8 mouse cellular contexts compared by ENCODE assay signal in genomic region chr1:150535770-150536534, GRCm38 (mm10).
DNase-seq lines count a peak whose midpoint lies in the region; ATAC-seq and TF ChIP-seq lines count a peak whose summit lies in the region.

No protein-coding gene starts in this region.

- peak overlapping the region; percentile 84 for H3K27ac ChIP-seq in forebrain, embryonic 10.5 days
- H3K27ac ChIP-seq in hindbrain, embryonic 14.5 days: peak overlapping the region; percentile 15; the same call in 1 of the 2 replicates
- H3K27ac ChIP-seq in lung, postnatal 0 days (ENCODE audit: low read length): no peak overlapping the region

- H3K36me3 ChIP-seq in forebrain, embryonic 10.5 days (replicated peaks): no peaks in the 10 kb centered on the region
- H3K36me3 ChIP-seq in hindbrain, embryonic 14.5 days (replicated peaks; ENCODE audit: control insufficient read depth, insufficient read depth): no peaks in the 10 kb centered on the region
- H3K36me3 ChIP-seq in lung, postnatal 0 days (ENCODE audit: insufficient read depth, low read length): no peaks in the 10 kb centered on the region

- H3K4me1 ChIP-seq in forebrain, embryonic 10.5 days: peaks cover 20% of the 10 kb centered on the region
- no peaks in the 10 kb centered on the region; the same call in 1 of the 2 replicates for H3K4me1 ChIP-seq in hindbrain, embryonic 14.5 days (replicated peaks; ENCODE audit: control insufficient read depth, insufficient read depth, low read length)
- H3K4me1 ChIP-seq in lung, postnatal 0 days (ENCODE audit: insufficient read depth, low read depth, low read length): no peaks in the 10 kb centered on the region; the same call in 1 of the 2 replicates

- H3K9ac ChIP-seq in hindbrain, embryonic 14.5 days: no peak overlapping the region
- H3K9ac ChIP-seq in lung, postnatal 0 days (replicated peaks; ENCODE audit: low read depth): no peak overlapping the region

- H3K27me3 ChIP-seq in forebrain, embryonic 10.5 days (ENCODE audit: poor library complexity, severe bottlenecking): no peaks in the 10 kb centered on the region
- H3K27me3 ChIP-seq in hindbrain, embryonic 14.5 days (ENCODE audit: control insufficient read depth, insufficient read depth, low read length): peaks cover 3% of the 10 kb centered on the region; the same call in 1 of the 2 replicates
- H3K27me3 ChIP-seq in lung, postnatal 0 days (replicated peaks; ENCODE audit: insufficient read depth, low read length): no peaks in the 10 kb centered on the region

- H3K9me3 ChIP-seq in forebrain, embryonic 10.5 days: 0 out of 2 replicates have a peak, but pooled peaks cover 3% of the 10 kb centered on the region
- no peaks in the 10 kb centered on the region for H3K9me3 ChIP-seq in hindbrain, embryonic 14.5 days (ENCODE audit: control insufficient read depth, low read length)
- H3K9me3 ChIP-seq in lung, postnatal 0 days (ENCODE audit: low read length): no peaks in the 10 kb centered on the region

- H3K4me3 ChIP-seq in forebrain, embryonic 10.5 days: no peak overlapping the region
- H3K4me3 ChIP-seq in hindbrain, embryonic 14.5 days (replicated peaks; ENCODE audit: low read length): no peak overlapping the region
- H3K4me3 ChIP-seq in lung, postnatal 0 days (ENCODE audit: low read depth, low read length): no peak overlapping the region

- ATAC-seq in hindbrain, embryonic 14.5 days (ENCODE audit: low FRiP score): peak; percentile 62; the same call in 1 of the 2 replicates
- ATAC-seq in lung, postnatal 0 days: peak; percentile 66

- peak overlapping the region; percentile 33 for H3K4me2 ChIP-seq in hindbrain, embryonic 14.5 days (replicated peaks)
- H3K4me2 ChIP-seq in lung, postnatal 0 days (replicated peaks; ENCODE audit: low read depth, low read length): peak overlapping the region; percentile 32

- TF ChIP-seq CTCF in lung, postnatal 0 days (IDR thresholded peaks at IDR 0.05): no peak

- no peak for TF ChIP-seq EP300 in lung, postnatal 0 days (IDR thresholded peaks at IDR 0.05)

- WGBS in forebrain, embryonic 10.5 days: 41% methylated on average over 16 of the region's 16 CpGs
- 22% methylated on average over 16 of the region's 16 CpGs for WGBS in hindbrain, embryonic 14.5 days
- WGBS in lung, postnatal 0 days: 24% methylated on average over 15 of the region's 16 CpGs

- peak; percentile 58 for DNase-seq in embryo, embryonic 9.5 days (ENCODE audit: extremely low spot score)
- DNase-seq in forebrain, embryonic 10.5 days (ENCODE audit: extremely low spot score, low spot score): peak; percentile 38
- DNase-seq in hindbrain, embryonic 14.5 days (ENCODE audit: low spot score): no peak
- peak; percentile 47 for DNase-seq in lung, postnatal 0 days (ENCODE audit: low spot score)
- peak; percentile 13 for DNase-seq in skeletal muscle tissue, adult 2 months (ENCODE audit: low read depth, low spot score)
- DNase-seq in spleen, postnatal 36 days (ENCODE audit: low spot score in 2 of 2): no peak
- DNase-seq in right cerebral cortex, adult 2 months (ENCODE audit: low spot score in 2 of 2): no peak
- no peak for DNase-seq in T-cell, adult 2 months (ENCODE audit: low spot score)

Comparison
In these comparisons a context has a peak if more than half of its experiments do, and no peak if none do; other contexts are left out.
1. DNase-seq: peak in embryo, embryonic 9.5 days (single experiment), forebrain, embryonic 10.5 days (single experiment), lung, postnatal 0 days (single experiment) and skeletal muscle tissue, adult 2 months (single experiment); none in hindbrain, embryonic 14.5 days (single experiment), spleen, postnatal 36 days (0 of 2), right cerebral cortex, adult 2 months (0 of 2) and T-cell, adult 2 months (single experiment).